Mouse (Mus musculus) thymus, postnatal 10 days (tissue): ENCODE measurements around the gene Pxmp4.

Experiments
- DNase-seq, 2 experiments: peaks; one replicate each; pipeline ENCODE4 v3.0.0; 2021; ENCODE audit warnings: low spot score in 2 of 2

The Pxmp4 gene

GRCm38 (mm10) chr2:154603638-154604153 lies at the start of gene Pxmp4:
Pxmp4 (minus strand) TSS chr2:154603708.
- DNase-seq: peak; percentile 96

GRCm38 (mm10) chr2:154651363-154651762 lies 47.9 kb upstream of the Pxmp4 start, which contains the start of gene Chmp4b:
Chmp4b (plus strand) TSS chr2:154651705.
- no peak for DNase-seq

GRCm38 (mm10) chr2:154650404-154650803 lies 46.9 kb upstream of the Pxmp4 start:
- no peak for DNase-seq

GRCm38 (mm10) chr2:154648086-154648485 lies 44.6 kb upstream of the Pxmp4 start:
- no peak for DNase-seq

GRCm38 (mm10) chr2:154646634-154647033 lies 43.1 kb upstream of the Pxmp4 start:
- no peak for DNase-seq

GRCm38 (mm10) chr2:154642712-154643385 lies 39.3 kb upstream of the Pxmp4 start:
- no peak for DNase-seq

GRCm38 (mm10) chr2:154642005-154642459 lies 38.5 kb upstream of the Pxmp4 start:
- no peak for DNase-seq

GRCm38 (mm10) chr2:154641176-154641575 lies 37.7 kb upstream of the Pxmp4 start:
- no peak for DNase-seq

GRCm38 (mm10) chr2:154639115-154639514 lies 35.6 kb upstream of the Pxmp4 start:
- DNase-seq: no peak

- DNase-seq: no peak
Observed at GRCm38 (mm10) chr2:154638521-154638920, 35.0 kb upstream of the Pxmp4 start.

- no peak for DNase-seq
Observed at GRCm38 (mm10) chr2:154635826-154636225, 32.3 kb upstream of the Pxmp4 start.

GRCm38 (mm10) chr2:154633876-154634644 lies 30.6 kb upstream of the Pxmp4 start:
- DNase-seq: no peak

- DNase-seq: no peak
Observed at GRCm38 (mm10) chr2:154633039-154633742, 29.7 kb upstream of the Pxmp4 start.

- no peak for DNase-seq
Observed at GRCm38 (mm10) chr2:154632203-154632780, 28.8 kb upstream of the Pxmp4 start.

GRCm38 (mm10) chr2:154630531-154630930 lies 27.0 kb upstream of the Pxmp4 start:
- no peak for DNase-seq

GRCm38 (mm10) chr2:154624137-154624536 lies 20.6 kb upstream of the Pxmp4 start:
- DNase-seq: no peak

- DNase-seq: no peak
Observed at GRCm38 (mm10) chr2:154621684-154622083, 18.2 kb upstream of the Pxmp4 start.

- peak; percentile 63 to 66 for DNase-seq
Observed at GRCm38 (mm10) chr2:154617061-154617460, 13.6 kb upstream of the Pxmp4 start.

- no peak for DNase-seq
Observed at GRCm38 (mm10) chr2:154615674-154616073, 12.2 kb upstream of the Pxmp4 start.

- DNase-seq: no peak
Observed at GRCm38 (mm10) chr2:154614841-154615576, 11.5 kb upstream of the Pxmp4 start.
